Mouse (Mus musculus) limb, embryonic 14.5 days (tissue): ENCODE data around the gene Senp3. TPM values are rescaled to one million over a fixed set of nuclear protein-coding genes. Genes with fewer than 3 reads are reported as not detected.

ENCODE experiments used
- ATAC-seq: fragments of 200-750 bp; cut with Nextera tagmentation; 2 replicates; pipeline ENCODE4 v1.8.0; 2017; ENCODE audit warnings: low read depth, moderate number of reproducible peaks, moderate TSS enrichment; ENCODE audit not compliant: low FRiP score
- DNase-seq: peaks from one replicate; pipeline ENCODE4 v3.0.0-alpha.2; 2015; ENCODE audit warnings: low spot score
- H3K27ac ChIP-seq: fragments of 300-500 bp; sonication (generic); replicated peaks from 2 replicates; pipeline ENCODE4 v1.5.1; 2014; ENCODE audit warnings: low read depth, mild to moderate bottlenecking, low read length, moderate library complexity, mixed read lengths
- H3K27me3 ChIP-seq: fragments of 300-500 bp; sonication (generic); 2 replicates; pipeline ENCODE4 v1.6.1; 2014; ENCODE audit warnings: low read length, mixed read lengths; ENCODE audit not compliant: control insufficient read depth, insufficient read depth
- H3K36me3 ChIP-seq: fragments of 300-500 bp; sonication (generic); 2 replicates; pipeline ENCODE4 v1.6.1; 2014; ENCODE audit warnings: mild to moderate bottlenecking, low read length, moderate library complexity, mixed read lengths; ENCODE audit not compliant: control insufficient read depth, insufficient read depth
- H3K4me1 ChIP-seq: fragments of 300-500 bp; sonication (generic); 2 replicates; pipeline ENCODE4 v1.6.1; 2014; ENCODE audit warnings: antibody characterized with exemption, low read length, mixed read lengths; ENCODE audit not compliant: control insufficient read depth, insufficient read depth
- H3K4me2 ChIP-seq: fragments of 300-500 bp; sonication (generic); replicated peaks from 2 replicates; pipeline ENCODE4 v1.6.1; 2014; ENCODE audit warnings: low read depth, mild to moderate bottlenecking, low read length, moderate library complexity; ENCODE audit not compliant: severe bottlenecking
- H3K4me3 ChIP-seq: fragments of 300-500 bp; sonication (generic); replicated peaks from 2 replicates; pipeline ENCODE4 v1.5.1; 2014; ENCODE audit warnings: low read length
- H3K9ac ChIP-seq: fragments of 300-500 bp; sonication (generic); 2 replicates; pipeline ENCODE4 v1.6.1; 2014; ENCODE audit warnings: mild to moderate bottlenecking, low read depth, low read length, moderate library complexity; ENCODE audit not compliant: severe bottlenecking
- H3K9me3 ChIP-seq: fragments of 300-500 bp; sonication (generic); 2 replicates; pipeline ENCODE4 v1.6.1; 2016; ENCODE audit warnings: low read length; ENCODE audit not compliant: control insufficient read depth
- POLR2A ChIP-seq: fragments of 200-500 bp; IDR thresholded peaks from 2 replicates; pipeline ENCODE4 v1.8.0; 2012; ENCODE audit warnings: inconsistent platforms, mild to moderate bottlenecking, moderate library complexity, borderline replicate concordance; ENCODE audit not compliant: insufficient read depth, insufficient read length; ENCODE audit errors: extremely low read depth
- WGBS: fragments of 180-500 bp; shearing (Covaris S2); extraction: QIAGEN DNeasy Blood & Tissue Kit; methylation state at CpG from one replicate; pipeline ENCODE4 v1.1.7; 2014; 5-methylcytosine and 5-hydroxymethylcytosine counted together
- polyA plus RNA-seq, 2 experiments: library from polyadenylated mRNA; depleted of rRNA in 1 of 2; stranded (reverse) in 1 of 2; unstranded in 1 of 2; fragments of >200 nt; fragmentation: Nextera tagmentation in 1 of 2; extraction: Ambion mirVana in 1 of 2; gene quantifications; 2 replicates each; pipeline versions ENCODE4 v1.2.1 to v1.2.3; 2012 to 2014

Senp3 gene
- polyA plus RNA-seq, 2 experiments, result 95.4 to 172 TPM

GRCm38 (mm10) chr11:69720852-69721251 lies 39.0 kb upstream of the Senp3 start:
- ATAC-seq, result no peak
- Histone ChIP-seq H3K27ac (no peak overlapping the region), H3K9me3 (no peaks in the 10 kb centered on the region), H3K9ac (no peak overlapping the region), H3K4me3 (no peak overlapping the region), H3K36me3 (no peaks in the 10 kb centered on the region), H3K4me2 (no peak overlapping the region), H3K27me3 (no peaks in the 10 kb centered on the region), H3K4me1 (0 out of 2 replicates have a peak, but pooled peaks cover 4% of the 10 kb centered on the region)
- no peak for DNase-seq
- TF ChIP-seq POLR2A, result no peak
- WGBS, result 58% methylated on average over 6 of the region's 6 CpGs

- no peak overlapping the region for H3K27ac ChIP-seq
- WGBS, result 69% methylated on average over 6 of the region's 6 CpGs
- 0 out of 2 replicates have a peak, but pooled peaks cover 5% of the 10 kb centered on the region for H3K4me1 ChIP-seq
- no peak for TF ChIP-seq POLR2A
- no peak for ATAC-seq
- H3K36me3 ChIP-seq, result no peaks in the 10 kb centered on the region
- no peak overlapping the region for H3K9ac ChIP-seq
- no peak overlapping the region for H3K4me2 ChIP-seq
- no peaks in the 10 kb centered on the region for H3K9me3 ChIP-seq
- no peaks in the 10 kb centered on the region for H3K27me3 ChIP-seq
- H3K4me3 ChIP-seq, result no peak overlapping the region
- no peak for DNase-seq
These were observed 37.5 kb upstream of the Senp3 start for GRCm38 (mm10) chr11:69719423-69719822.

GRCm38 (mm10) chr11:69718661-69719060 lies 36.8 kb upstream of the Senp3 start:
- Histone ChIP-seq H3K27ac (no peak overlapping the region), H3K9me3 (no peaks in the 10 kb centered on the region), H3K36me3 (no peaks in the 10 kb centered on the region), H3K4me3 (no peak overlapping the region), H3K4me2 (no peak overlapping the region), H3K4me1 (0 out of 2 replicates have a peak, but pooled peaks cover 5% of the 10 kb centered on the region), H3K9ac (no peak overlapping the region), H3K27me3 (no peaks in the 10 kb centered on the region)
- 28% methylated on average over 15 of the region's 15 CpGs for WGBS
- no peak for DNase-seq
- no peak for TF ChIP-seq POLR2A
- no peak for ATAC-seq

- ATAC-seq, result no peak
- 55% methylated on average over 4 of the region's 4 CpGs for WGBS
- Histone ChIP-seq H3K27ac (no peak overlapping the region), H3K9me3 (no peaks in the 10 kb centered on the region), H3K36me3 (no peaks in the 10 kb centered on the region), H3K27me3 (no peaks in the 10 kb centered on the region), H3K4me3 (no peak overlapping the region), H3K4me2 (no peak overlapping the region), H3K4me1 (0 out of 2 replicates have a peak, but pooled peaks cover 5% of the 10 kb centered on the region), H3K9ac (no peak overlapping the region)
- DNase-seq, result no peak
- TF ChIP-seq POLR2A, result no peak
These were observed 35.1 kb upstream of the Senp3 start for GRCm38 (mm10) chr11:69716953-69717352.

- Histone ChIP-seq H3K9ac (0 out of 2 replicates have a peak overlapping the region, but pooled peaks have one; percentile 16), H3K9me3 (no peaks in the 10 kb centered on the region), H3K27ac (no peak overlapping the region; the same call in 1 of the 2 replicates), H3K36me3 (no peaks in the 10 kb centered on the region), H3K4me3 (no peak overlapping the region), H3K4me1 (0 out of 2 replicates have a peak, but pooled peaks cover 5% of the 10 kb centered on the region), H3K4me2 (no peak overlapping the region), H3K27me3 (no peaks in the 10 kb centered on the region)
- DNase-seq (peak; percentile 45), ATAC-seq (0 out of 2 replicates have a peak, but pooled peaks have one; percentile 30)
- 8% methylated on average over 5 of the region's 5 CpGs for WGBS
- TF ChIP-seq POLR2A, result no peak
These were observed 34.0 kb upstream of the Senp3 start for GRCm38 (mm10) chr11:69715929-69716328.
